Mouse (Mus musculus) neural tube, embryonic 11.5 days (tissue): ENCODE data around the gene E130114P18Rik. TPM values are rescaled to one million over a fixed set of nuclear protein-coding genes. Genes with fewer than 3 reads are reported as not detected.

Experiments
- ATAC-seq: fragments of 200-750 bp; cut with Nextera tagmentation; 2 replicates; pipeline ENCODE4 v1.8.0; 2017; ENCODE audit warnings: moderate number of reproducible peaks, mild to moderate bottlenecking, moderate TSS enrichment, moderate library complexity; ENCODE audit not compliant: insufficient read depth, low FRiP score, low TSS enrichment
- DNase-seq: peaks from one replicate; pipeline ENCODE4 v3.0.0-alpha.2; 2015; ENCODE audit warnings: low spot score
- H3K27ac ChIP-seq: fragments of 300-500 bp; sonication (generic); 2 replicates; pipeline ENCODE4 v1.5.1; 2014; ENCODE audit warnings: low read depth, mild to moderate bottlenecking, low read length
- H3K27me3 ChIP-seq: fragments of 300-500 bp; sonication (generic); 2 replicates; pipeline ENCODE4 v1.6.1; 2014; ENCODE audit warnings: mild to moderate bottlenecking, low read length, mixed read lengths; ENCODE audit not compliant: control insufficient read depth, insufficient read depth
- H3K36me3 ChIP-seq: fragments of 300-500 bp; sonication (generic); 2 replicates; pipeline ENCODE4 v1.6.1; 2014; ENCODE audit warnings: mild to moderate bottlenecking, low read length, moderate library complexity, mixed read lengths; ENCODE audit not compliant: control insufficient read depth, insufficient read depth
- H3K4me1 ChIP-seq: fragments of 300-500 bp; sonication (generic); 2 replicates; pipeline ENCODE4 v1.6.1; 2014; ENCODE audit warnings: low read length, mixed read lengths; ENCODE audit not compliant: control insufficient read depth, insufficient read depth
- H3K4me2 ChIP-seq: fragments of 300-500 bp; sonication (generic); 2 replicates; pipeline ENCODE4 v1.6.1; 2014; ENCODE audit warnings: low read depth, mild to moderate bottlenecking, moderate library complexity
- H3K4me3 ChIP-seq: fragments of 300-500 bp; sonication (generic); 2 replicates; pipeline ENCODE4 v1.5.1; 2014; ENCODE audit warnings: low read depth, low read length
- H3K9ac ChIP-seq: fragments of 300-500 bp; sonication (generic); 2 replicates; pipeline ENCODE4 v1.6.1; 2014; ENCODE audit warnings: mild to moderate bottlenecking, low read length
- H3K9me3 ChIP-seq: fragments of 300-500 bp; sonication (generic); 2 replicates; pipeline ENCODE4 v1.6.1; 2016; ENCODE audit warnings: low read length; ENCODE audit not compliant: control insufficient read depth
- WGBS: fragments of 180-500 bp; shearing (Covaris S2); extraction: QIAGEN DNeasy Blood & Tissue Kit; methylation state at CpG from one replicate; pipeline ENCODE4 v1.1.7; 2014; 5-methylcytosine and 5-hydroxymethylcytosine counted together
- polyA plus RNA-seq: library from polyadenylated mRNA; unstranded; fragments of >200 nt; fragmentation: Nextera tagmentation; extraction: Ambion mirVana; gene quantifications from 2 replicates; pipeline ENCODE4 v1.2.1, GENCODE M21; 2014

The E130114P18Rik gene
- polyA plus RNA-seq, 1 experiment from 2014 or later = 9.1 TPM

- 57% methylated on average over 4 of the region's 4 CpGs for WGBS
- Histone ChIP-seq H3K4me1 (peaks cover 11% of the 10 kb centered on the region; the same call in 1 of the 2 replicates), H3K27ac (no peak overlapping the region), H3K9me3 (no peaks in the 10 kb centered on the region), H3K4me3 (no peak overlapping the region), H3K36me3 (no peaks in the 10 kb centered on the region), H3K9ac (no peak overlapping the region), H3K27me3 (0 out of 2 replicates have a peak, but pooled peaks cover 2% of the 10 kb centered on the region), H3K4me2 (no peak overlapping the region)
- no peak for DNase-seq
- ATAC-seq = no peak
These were observed 27.5 kb downstream of the E130114P18Rik start for GRCm38 (mm10) chr4:97750401-97750800.

DNA sequence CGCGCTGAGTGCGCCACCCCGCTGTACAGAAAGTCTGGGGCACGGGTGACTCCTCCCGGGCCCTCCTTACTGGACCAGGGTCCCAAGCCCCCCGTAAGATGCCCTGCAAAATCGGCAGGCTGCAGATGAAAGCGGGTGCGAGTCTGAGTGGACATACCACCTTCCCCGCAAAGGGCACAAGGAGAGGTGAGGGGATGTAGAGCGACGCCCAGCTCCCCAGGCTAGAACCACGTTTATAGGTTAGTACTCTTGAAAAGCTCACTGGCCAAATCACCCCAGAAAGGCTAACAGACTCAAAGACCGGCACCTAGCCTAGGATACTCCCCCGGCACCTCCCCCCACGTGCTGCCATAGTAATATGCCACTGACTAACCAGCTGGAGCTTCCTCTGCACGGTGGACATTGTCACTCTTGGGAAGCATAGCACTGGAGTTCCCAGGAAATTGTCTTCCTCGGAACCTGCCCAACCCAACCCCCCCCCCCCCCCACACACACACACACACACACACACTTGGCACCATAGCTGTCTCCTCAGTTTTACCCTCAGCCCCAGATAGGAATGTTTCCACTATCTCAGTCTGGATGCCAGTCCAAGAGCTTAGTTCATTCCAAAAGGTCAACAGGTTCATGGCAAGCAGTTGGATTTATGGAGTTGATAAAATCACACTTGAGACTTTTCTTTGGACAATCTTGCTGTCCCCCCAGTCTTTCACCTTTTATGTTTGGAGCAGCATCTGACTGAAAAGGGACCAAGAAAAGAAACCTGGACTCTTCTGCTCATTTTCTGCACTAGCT lies 31.6 kb downstream of the E130114P18Rik start:
- DNase-seq (no peak), ATAC-seq (peak; percentile 55; the same call in 1 of the 2 replicates)
- Histone ChIP-seq H3K9ac (peak overlapping the region; percentile 63), H3K27me3 (no peaks in the 10 kb centered on the region), H3K4me1 (peaks cover 4% of the 10 kb centered on the region; the same call in 1 of the 2 replicates), H3K36me3 (no peaks in the 10 kb centered on the region), H3K4me3 (peak overlapping the region; percentile 29), H3K4me2 (peak overlapping the region; percentile 64), H3K27ac (no peak overlapping the region), H3K9me3 (no peaks in the 10 kb centered on the region)
- 6% methylated on average over 19 of the region's 19 CpGs for WGBS

GRCm38 (mm10) chr4:97745296-97746105 lies 32.4 kb downstream of the E130114P18Rik start:
- DNase-seq = peak; percentile 90
- no peaks in the 10 kb centered on the region for H3K27me3 ChIP-seq
- no peak overlapping the region for H3K27ac ChIP-seq
- H3K4me2 ChIP-seq = peak overlapping the region; percentile 64
- peaks cover 2% of the 10 kb centered on the region; the same call in 1 of the 2 replicates for H3K4me1 ChIP-seq
- 8% methylated on average over 32 of the region's 32 CpGs for WGBS
- peak overlapping the region; percentile 29 for H3K4me3 ChIP-seq
- peak overlapping the region; percentile 63 for H3K9ac ChIP-seq
- H3K9me3 ChIP-seq = no peaks in the 10 kb centered on the region
- ATAC-seq = peak; percentile 85
- H3K36me3 ChIP-seq = no peaks in the 10 kb centered on the region

DNA sequence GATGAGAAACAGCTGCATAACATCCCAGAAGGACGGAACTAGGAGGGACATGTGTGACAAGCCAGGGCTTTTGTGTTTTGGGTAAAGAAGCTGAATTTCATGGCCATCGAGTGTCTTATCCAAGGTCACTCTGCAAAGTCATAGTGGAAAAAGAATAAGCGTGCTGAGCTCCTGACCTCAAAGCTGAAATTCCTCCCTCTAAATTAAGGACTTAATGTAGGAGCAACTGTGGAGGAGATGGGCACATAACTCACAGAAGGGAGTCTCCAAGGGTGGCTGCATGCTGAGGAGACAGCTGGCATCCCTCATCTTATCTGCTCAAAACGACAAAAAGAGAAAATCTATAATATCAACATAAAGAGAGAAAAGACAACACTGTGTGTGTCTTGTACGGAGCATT lies 33.9 kb downstream of the E130114P18Rik start:
- no peak for ATAC-seq

GRCm38 (mm10) chr4:97733392-97733791 lies 44.5 kb downstream of the E130114P18Rik start:
- WGBS = 55% methylated on average over 1 of the region's 1 CpGs
- H3K4me2 ChIP-seq = no peak overlapping the region
- no peaks in the 10 kb centered on the region for H3K36me3 ChIP-seq
- no peak overlapping the region for H3K4me3 ChIP-seq
- no peak for ATAC-seq
- no peak overlapping the region for H3K27ac ChIP-seq
- no peaks in the 10 kb centered on the region for H3K27me3 ChIP-seq
- H3K9me3 ChIP-seq = no peaks in the 10 kb centered on the region
- H3K4me1 ChIP-seq = no peaks in the 10 kb centered on the region
- no peak overlapping the region for H3K9ac ChIP-seq
- DNase-seq = no peak

More for the DNA sequence above, 33.9 kb downstream of the E130114P18Rik start:
- Histone ChIP-seq H3K4me2 (no peak overlapping the region), H3K4me3 (no peak overlapping the region), H3K27ac (no peak overlapping the region), H3K9me3 (no peaks in the 10 kb centered on the region), H3K9ac (no peak overlapping the region), H3K4me1 (peaks cover 2% of the 10 kb centered on the region; the same call in 1 of the 2 replicates), H3K27me3 (no peaks in the 10 kb centered on the region), H3K36me3 (no peaks in the 10 kb centered on the region)
- 77% methylated on average over 5 of the region's 5 CpGs for WGBS
- no peak for DNase-seq

GRCm38 (mm10) chr4:97730416-97730815 lies 47.5 kb downstream of the E130114P18Rik start:
- Histone ChIP-seq H3K36me3 (no peaks in the 10 kb centered on the region), H3K4me1 (no peaks in the 10 kb centered on the region), H3K4me2 (no peak overlapping the region), H3K4me3 (no peak overlapping the region), H3K27ac (no peak overlapping the region), H3K9me3 (no peaks in the 10 kb centered on the region), H3K27me3 (no peaks in the 10 kb centered on the region), H3K9ac (no peak overlapping the region)
- 84% methylated on average over 3 of the region's 3 CpGs for WGBS
- DNase-seq (no peak), ATAC-seq (no peak)

DNA sequence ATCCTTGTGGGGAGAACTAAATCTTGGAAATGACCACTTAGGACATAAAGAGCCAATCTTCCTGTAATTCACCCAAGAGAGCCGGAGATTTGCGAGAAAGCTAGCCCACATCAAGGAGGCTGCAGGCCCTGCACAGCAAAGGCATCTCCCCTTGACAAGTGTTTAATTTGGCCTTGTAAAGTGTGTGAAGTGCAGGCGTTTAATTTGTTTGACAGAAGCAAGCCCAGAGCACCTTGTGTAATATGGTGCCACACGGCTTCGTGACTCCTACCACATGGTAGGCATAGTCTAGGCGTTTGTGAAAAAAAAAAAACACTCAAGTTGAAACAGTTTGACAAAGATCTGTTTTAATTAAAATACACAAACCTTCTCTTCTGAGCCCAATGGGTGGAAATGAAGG lies 47.9 kb downstream of the E130114P18Rik start:
- no peak overlapping the region for H3K4me3 ChIP-seq
- no peak overlapping the region for H3K27ac ChIP-seq
- no peak overlapping the region for H3K4me2 ChIP-seq
- ATAC-seq (no peak), DNase-seq (no peak)
- no peak overlapping the region for H3K9ac ChIP-seq
- H3K36me3 ChIP-seq = no peaks in the 10 kb centered on the region
- 76% methylated on average over 6 of the region's 6 CpGs for WGBS
- no peaks in the 10 kb centered on the region for H3K27me3 ChIP-seq
- no peaks in the 10 kb centered on the region for H3K9me3 ChIP-seq
- H3K4me1 ChIP-seq = no peaks in the 10 kb centered on the region

DNA sequence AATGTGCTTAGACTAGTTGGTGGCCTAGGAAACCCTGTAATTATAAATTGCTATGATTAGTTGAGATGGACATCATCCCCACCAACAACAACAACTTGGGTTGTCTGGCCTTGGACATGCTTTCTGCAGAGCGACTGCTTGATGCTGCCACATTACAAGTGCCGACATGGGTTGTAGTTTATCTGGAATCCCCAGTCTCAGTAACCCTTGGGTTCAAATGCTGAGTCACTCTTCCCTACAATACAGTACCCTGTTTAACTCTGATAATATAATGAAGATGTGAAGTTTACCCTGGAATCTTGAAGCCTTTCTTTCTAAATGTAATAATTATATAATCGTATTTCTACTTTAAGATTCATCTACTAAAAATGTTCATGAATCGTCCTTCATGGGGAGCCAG lies 49.4 kb downstream of the E130114P18Rik start:
- Histone ChIP-seq H3K4me3 (no peak overlapping the region), H3K27me3 (no peaks in the 10 kb centered on the region), H3K9me3 (no peaks in the 10 kb centered on the region), H3K4me1 (no peaks in the 10 kb centered on the region), H3K4me2 (no peak overlapping the region), H3K27ac (no peak overlapping the region), H3K9ac (no peak overlapping the region), H3K36me3 (no peaks in the 10 kb centered on the region)
- 92% methylated on average over 4 of the region's 4 CpGs for WGBS
- DNase-seq (no peak), ATAC-seq (no peak)
